22 mouse cellular contexts compared by ENCODE assay signal in the genomic region with DNA sequence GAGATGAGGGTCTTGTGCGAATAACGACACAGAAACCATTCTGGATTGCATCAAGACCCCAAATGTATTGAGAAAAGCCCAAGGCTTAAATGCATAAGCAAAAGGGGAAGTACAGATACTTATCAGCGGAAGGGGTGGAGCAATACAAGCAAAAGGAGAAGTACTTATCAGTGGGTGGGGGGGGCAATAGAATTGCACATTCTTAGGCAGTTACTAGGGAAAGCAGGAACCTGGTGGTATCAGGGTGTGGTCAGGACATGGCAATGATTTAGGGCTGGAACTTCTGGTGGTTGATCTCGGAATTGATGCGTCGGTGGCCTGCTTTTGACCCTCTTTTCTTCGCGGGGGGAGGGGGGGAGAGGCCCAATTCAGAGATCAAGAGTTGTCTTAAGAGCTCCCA. TPM values are rescaled to one million over a fixed set of nuclear protein-coding genes. Genes with fewer than 3 reads are reported as not detected.
DNase-seq lines count a peak whose midpoint lies in the region; ATAC-seq lines count a peak whose summit lies in the region.
"Had no signal": no experiment of that assay in that cellular context is flagged by ENCODE, and none has a peak within 500 bp of the region (broad histone marks: within the 10 kb centered on the region; RNA-seq: fewer than 3 reads in every experiment).

No protein-coding gene starts in this region.

- H3K9ac ChIP-seq in forebrain, embryonic 15.5 days (replicated peaks) = no peak overlapping the region
- H3K9ac ChIP-seq: embryonic facial prominence, embryonic 15.5 days; heart, embryonic 15.5 days; hindbrain, embryonic 15.5 days had no signal

- H3K4me3 ChIP-seq in forebrain, embryonic 15.5 days = no peak overlapping the region
- H3K4me3 ChIP-seq: embryonic facial prominence, embryonic 15.5 days; erythroblast, embryonic 14.5 days; forebrain, embryonic 10.5 days; heart, embryonic 15.5 days; hindbrain, embryonic 15.5 days had no signal

- DNase-seq in ES-CJ7 (ENCODE audit: low read depth, low spot score) (peak; percentile 58), ZHBTc4 (ENCODE audit: low read depth, low spot score) (peak; percentile 25)
- DNase-seq in frontal cortex, postnatal 14 days (ENCODE audit: low spot score in 2 of 2) = no peak
- no peak for DNase-seq in heart, postnatal 36 days
- no peak for DNase-seq in gastrocnemius, adult 8-10 months (ENCODE audit: low spot score in 2 of 2)
- DNase-seq: adrenal gland, postnatal 36 days; cerebellum, adult 2 months; cerebellum, postnatal 10 days; embryo, embryonic 11 days; gastrocnemius, postnatal 25 days; heart, postnatal 14 days; kidney, adult 8-10 months had no signal

- 86% methylated on average over 8 of the region's 8 CpGs for WGBS in forebrain, embryonic 15.5 days

- ATAC-seq in monocyte, adult 5-6 weeks (replicated peaks; ENCODE audit: insufficient number of reproducible peaks, low FRiP score, low TSS enrichment, poor library complexity, severe bottlenecking) = 0 out of 2 replicates have a peak, but pooled peaks have one; percentile 44
- ATAC-seq in forebrain, embryonic 15.5 days (replicated peaks) = no peak
- ATAC-seq: forebrain, embryonic 16.5 days; intestine, embryonic 16.5 days had no signal

- H3K4me1 ChIP-seq in forebrain, embryonic 15.5 days = no peaks in the 10 kb centered on the region
- H3K4me1 ChIP-seq: embryonic facial prominence, embryonic 15.5 days; forebrain, embryonic 10.5 days; hindbrain, embryonic 15.5 days had no signal

- no peaks in the 10 kb centered on the region for H3K27me3 ChIP-seq in forebrain, embryonic 15.5 days
- H3K27me3 ChIP-seq: CH12.LX; embryonic facial prominence, embryonic 15.5 days; heart, embryonic 15.5 days; hindbrain, embryonic 15.5 days had no signal

- intact Hi-C loops in heart, postnatal 36 days (cut with DNase I) = no loop called here

- no peaks in the 10 kb centered on the region for H3K36me3 ChIP-seq in forebrain, embryonic 15.5 days
- H3K36me3 ChIP-seq: embryonic facial prominence, embryonic 15.5 days; forebrain, embryonic 10.5 days; heart, embryonic 15.5 days; hindbrain, embryonic 15.5 days had no signal

- no peaks in the 10 kb centered on the region for H3K9me3 ChIP-seq in forebrain, embryonic 15.5 days
- H3K9me3 ChIP-seq: embryonic facial prominence, embryonic 15.5 days; forebrain, embryonic 10.5 days; heart, embryonic 15.5 days; hindbrain, embryonic 15.5 days had no signal

- no peak overlapping the region for H3K27ac ChIP-seq in forebrain, embryonic 15.5 days (replicated peaks)
- H3K27ac ChIP-seq: embryonic facial prominence, embryonic 15.5 days; forebrain, embryonic 10.5 days; heart, embryonic 15.5 days; hindbrain, embryonic 15.5 days had no signal

- H3K4me2 ChIP-seq in forebrain, embryonic 15.5 days (replicated peaks) = no peak overlapping the region
- H3K4me2 ChIP-seq: embryonic facial prominence, embryonic 15.5 days; heart, embryonic 15.5 days; hindbrain, embryonic 15.5 days had no signal

RNA-seq across cellular contexts. Expression of gene Herc4, which starts 7.7 kb away (rescaled TPM):
- total RNA-seq in monocyte, adult 5-6 weeks (2017) = 397 to 474 TPM (median 450 TPM) in 3 replicates
- total RNA-seq in heart, postnatal 36 days (2021) = 10 to 100 TPM; 32.2 to 33.4 TPM
- total RNA-seq in gastrocnemius, adult 8-10 months (2022) = 10 to 100 TPM; 20.7 to 23.3 (median 21.2) TPM
- polyA plus RNA-seq in forebrain, embryonic 15.5 days (2015; fragmentation: Nextera tagmentation; extraction: Ambion mirVana) = 32.8 and 35.4 TPM in 2 replicates

RNA-seq across cellular contexts. Expression of gene Mypn, which starts 32.1 kb away (rescaled TPM):
- total RNA-seq in monocyte, adult 5-6 weeks (2017) = 0.19 TPM in 1 of 3 replicates, not detected in the others
- 100 to 1,000 TPM in 1 of 2 experiments, 10 to 100 TPM in 1; 96.7 to 105 TPM for total RNA-seq in heart, postnatal 36 days (2021)
- total RNA-seq in gastrocnemius, adult 8-10 months (2022) = 100 to 1,000 TPM; 285 to 333 (median 306) TPM
- 0.15 and 0.17 TPM in 2 replicates for polyA plus RNA-seq in forebrain, embryonic 15.5 days (2015; fragmentation: Nextera tagmentation; extraction: Ambion mirVana)
- polyA plus RNA-seq: erythroblast, embryonic 14.5 days; intestine, embryonic 16.5 days had no signal

Comparison
In these comparisons a context has a peak if more than half of its experiments do, and no peak if none do; other contexts are left out.
1. DNase-seq: peak in ES-CJ7 (single experiment) and ZHBTc4 (single experiment); none in frontal cortex, postnatal 14 days (0 of 2), heart, postnatal 36 days (0 of 2) and gastrocnemius, adult 8-10 months (0 of 2).
2. RNA of gene Herc4, which starts 7.7 kb away (total RNA-seq): 397 to 474 TPM in monocyte, adult 5-6 weeks; 32.2 to 33.4 TPM in heart, postnatal 36 days and 20.7 to 23.3 TPM in gastrocnemius, adult 8-10 months; every median in the first group is over 10 times any median in the second.
3. RNA of gene Mypn, which starts 32.1 kb away (total RNA-seq): 285 to 333 TPM in gastrocnemius, adult 8-10 months and 96.7 to 105 TPM in heart, postnatal 36 days; 0.19 TPM in monocyte, adult 5-6 weeks; every median in the first group is over 10 times any median in the second.